Mouse (Mus musculus) forelimb bud, embryonic 11.5 days (tissue): Measurements from ENCODE around the gene Tpgs1.
A peak's percentile ranks its signal among the peaks of the same experiment; 100 is the strongest.
"Not testable (repeated sequence)": the region's sequence is repeated elsewhere in the genome, so short reads cannot be mapped to it uniquely, and the experiment has no call there.

Source experiments
- DNase-seq: peaks from one replicate; pipeline ENCODE4 v3.0.0-alpha.2; 2012; ENCODE audit warnings: low read depth, low spot score

The Tpgs1 gene

GRCm38 (mm10) chr10:79691986-79692548 is 22.9 kb downstream of the Tpgs1 start:
- DNase-seq, result no peak

GRCm38 (mm10) chr10:79693580-79694378 is 24.6 kb downstream of the Tpgs1 start:
- DNase-seq, result no peak

DNA sequence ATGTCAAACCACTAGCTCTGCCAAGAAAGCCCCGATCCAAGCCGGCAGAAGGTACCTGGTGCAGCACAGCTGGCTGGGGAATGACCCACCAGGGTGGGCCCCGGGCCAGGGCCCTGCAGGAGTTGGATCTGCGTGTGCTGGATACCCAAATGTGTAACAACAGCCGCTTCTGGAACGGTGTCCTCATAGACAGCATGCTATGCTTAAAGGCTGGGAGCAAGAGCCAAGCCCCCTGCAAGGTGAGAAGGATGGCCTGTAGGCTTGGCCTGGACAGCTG is 25.1 kb downstream of the Tpgs1 start:
- no peak for DNase-seq

DNA sequence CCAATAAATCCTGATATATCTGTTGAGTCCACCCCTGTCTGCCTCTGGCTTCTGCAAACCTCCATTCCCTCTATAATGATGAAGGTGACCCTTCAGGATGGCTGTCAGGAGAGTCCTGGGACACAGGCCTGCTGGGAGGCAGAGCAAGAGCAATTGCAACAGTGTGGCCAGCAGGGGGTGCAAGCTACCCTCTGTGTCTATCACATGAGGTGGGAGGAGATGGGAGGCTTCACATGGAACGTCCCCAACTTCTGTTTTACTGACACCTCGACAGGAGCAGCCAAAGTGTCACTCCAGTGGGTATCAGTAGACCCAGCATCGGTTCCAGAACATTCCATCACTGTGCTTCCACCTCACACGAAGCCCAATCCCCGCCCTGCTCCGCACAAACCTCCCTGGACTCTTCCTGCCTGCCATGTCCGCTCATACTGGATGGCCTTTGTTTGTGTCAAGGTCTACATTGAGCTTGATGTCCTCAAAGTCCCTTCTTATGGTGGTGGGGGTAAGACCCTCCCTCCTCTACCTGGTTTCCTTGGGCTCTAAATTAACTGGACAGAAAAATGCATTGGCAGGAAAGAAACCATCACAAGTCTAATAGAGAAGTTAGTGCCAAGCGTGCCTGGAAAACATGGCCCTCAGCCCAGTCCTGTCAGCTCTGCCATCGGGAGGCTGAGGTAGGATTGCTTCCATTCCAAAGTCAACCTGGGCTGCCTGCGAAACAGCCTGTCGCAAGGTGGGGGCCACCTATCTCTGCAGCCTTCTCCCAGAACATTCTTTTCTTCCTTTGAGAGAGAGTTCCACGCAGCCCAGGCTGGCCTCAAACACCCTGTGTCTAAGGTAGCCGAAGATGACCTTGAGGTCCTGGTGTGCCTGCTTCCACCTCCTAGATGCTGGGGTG is 26.3 kb downstream of the Tpgs1 start:
- peak; percentile 56 for DNase-seq

DNA sequence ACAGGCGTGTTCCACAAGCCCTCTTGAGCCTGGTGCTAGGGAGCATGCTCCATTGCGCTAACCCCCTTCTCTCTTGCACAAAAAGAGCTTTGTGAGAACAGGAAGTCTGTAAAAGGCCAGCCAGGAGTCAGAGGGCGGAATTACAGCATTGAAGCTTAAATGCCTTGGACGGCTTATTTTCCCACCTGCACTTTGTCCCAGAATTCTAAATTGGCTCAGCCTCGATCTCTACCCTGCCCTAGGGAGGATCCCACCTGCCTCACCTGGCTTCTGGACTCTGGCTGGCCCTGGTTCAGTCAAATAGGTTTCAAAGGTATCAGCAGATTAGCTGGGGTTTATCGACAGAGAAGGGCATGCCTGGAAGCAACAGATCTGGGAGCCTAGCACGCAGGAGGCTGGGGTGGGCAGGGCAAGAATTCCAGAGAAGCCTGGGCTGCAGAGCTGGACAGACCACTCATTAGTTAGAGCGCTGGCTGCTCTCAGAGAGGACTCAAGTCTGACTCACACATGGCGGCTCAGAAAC is 27.0 kb downstream of the Tpgs1 start:
- DNase-seq, result no peak

- DNase-seq, result no peak
Measured at GRCm38 (mm10) chr10:79697916-79698315, 28.7 kb downstream of the Tpgs1 start.

- DNase-seq, result no peak
Measured at GRCm38 (mm10) chr10:79698459-79698858, 29.3 kb downstream of the Tpgs1 start.

GRCm38 (mm10) chr10:79700676-79701075 is 31.5 kb downstream of the Tpgs1 start:
- DNase-seq, result no peak

GRCm38 (mm10) chr10:79701443-79702129 is 32.4 kb downstream of the Tpgs1 start:
- DNase-seq, result no peak

DNA sequence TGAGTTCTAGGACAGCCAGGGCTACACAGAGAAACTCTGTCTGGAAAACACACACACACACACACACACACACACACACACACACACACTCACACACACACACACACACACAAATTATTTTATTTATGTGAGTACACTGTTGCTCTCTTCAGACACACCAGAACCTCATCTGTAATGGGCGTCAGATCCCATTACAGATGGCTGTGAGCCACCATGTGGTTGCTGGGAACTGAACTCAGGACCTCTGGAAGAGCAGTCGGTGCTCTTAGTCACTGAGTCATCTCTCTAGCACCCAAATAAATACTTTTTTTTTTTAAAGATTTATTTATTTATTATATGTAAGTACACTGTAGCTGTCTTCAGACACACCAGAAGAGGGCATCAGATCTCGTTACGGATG is 33.8 kb downstream of the Tpgs1 start:
- DNase-seq, result not testable (repeated sequence)

DNA sequence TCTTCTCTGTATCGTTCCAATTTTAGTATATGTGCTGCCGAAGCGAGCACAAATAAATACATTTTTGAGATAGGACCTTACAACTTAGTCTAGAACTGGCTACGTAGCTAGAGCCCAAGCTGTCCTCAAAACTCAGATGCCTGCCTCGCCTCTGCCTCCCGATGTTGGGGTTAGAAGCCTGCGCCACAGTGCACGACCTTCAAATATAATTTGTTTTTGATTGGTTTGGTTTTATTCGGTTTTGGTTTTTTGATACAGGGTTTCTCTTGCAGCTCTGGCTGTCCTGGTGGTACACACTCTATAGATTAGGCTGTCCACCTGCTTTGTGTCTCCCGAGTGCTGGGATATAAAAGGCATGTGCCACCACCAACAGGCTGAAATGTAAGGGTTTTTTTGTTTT is 34.4 kb downstream of the Tpgs1 start:
- no peak for DNase-seq

GRCm38 (mm10) chr10:79704065-79704969 is 35.1 kb downstream of the Tpgs1 start, which contains the start of gene Bsg:
Bsg (plus strand) TSS chr10:79704491.
- DNase-seq, result peak; percentile 99

DNA sequence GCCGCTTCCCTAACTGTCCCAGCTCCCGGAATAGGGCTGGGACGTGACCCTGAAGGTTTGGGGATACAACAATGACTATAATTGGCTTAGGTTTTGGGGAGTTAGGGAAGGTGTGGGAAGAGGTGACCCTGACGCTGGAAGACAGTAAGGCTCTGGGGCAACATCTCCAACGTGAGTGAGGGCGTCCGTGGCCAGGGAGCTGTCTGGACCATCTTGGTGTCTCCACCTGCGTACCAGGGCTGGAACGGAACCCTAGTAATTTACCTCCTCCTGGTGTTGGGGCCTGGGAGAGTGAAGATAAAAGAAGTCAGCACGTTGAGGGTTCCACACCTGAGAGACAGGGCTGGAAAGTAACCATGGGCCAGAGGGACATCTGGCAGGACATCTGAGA is 35.8 kb downstream of the Tpgs1 start:
- DNase-seq, result no peak

GRCm38 (mm10) chr10:79705951-79706350 is 36.8 kb downstream of the Tpgs1 start:
- DNase-seq, result no peak

GRCm38 (mm10) chr10:79706406-79707094 is 37.4 kb downstream of the Tpgs1 start:
- DNase-seq, result no peak

DNA sequence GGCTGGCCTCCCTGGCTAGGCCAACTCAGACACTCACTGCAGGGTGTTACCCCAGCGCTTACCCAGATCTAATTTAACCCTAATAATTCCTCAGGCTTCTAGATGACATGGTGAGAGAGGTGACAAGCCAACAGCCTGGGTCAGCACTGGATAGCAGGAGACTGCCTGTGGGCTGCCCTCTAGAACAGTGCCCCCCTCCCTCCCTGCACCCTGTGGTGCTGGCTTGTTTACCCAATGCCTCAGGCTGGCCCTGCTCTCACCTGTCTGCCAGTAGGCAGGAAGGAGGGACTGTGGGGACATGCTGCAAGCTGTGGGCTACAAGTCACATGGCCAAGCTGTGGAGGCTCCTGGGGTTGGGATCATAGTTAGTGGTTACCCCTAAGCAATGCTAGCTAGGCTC is 38.0 kb downstream of the Tpgs1 start:
- no peak for DNase-seq

GRCm38 (mm10) chr10:79707759-79708158 is 38.6 kb downstream of the Tpgs1 start:
- DNase-seq, result no peak

DNA sequence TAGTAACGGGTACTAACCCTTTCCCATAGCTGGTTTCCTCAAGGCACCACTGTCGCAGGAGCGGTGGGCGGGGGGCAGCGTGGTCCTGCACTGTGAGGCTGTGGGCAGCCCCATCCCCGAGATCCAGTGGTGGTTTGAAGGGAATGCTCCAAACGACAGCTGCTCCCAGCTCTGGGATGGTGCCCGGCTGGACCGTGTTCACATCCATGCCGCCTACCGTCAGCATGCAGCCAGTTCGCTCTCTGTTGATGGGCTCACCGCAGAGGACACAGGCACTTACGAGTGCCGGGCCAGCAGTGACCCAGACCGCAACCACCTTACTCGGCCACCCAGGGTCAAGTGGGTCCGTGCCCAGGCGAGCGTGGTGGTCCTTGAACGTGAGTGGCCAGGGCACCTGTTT is 39.5 kb downstream of the Tpgs1 start:
- no peak for DNase-seq

GRCm38 (mm10) chr10:79709307-79709706 is 40.1 kb downstream of the Tpgs1 start:
- DNase-seq, result no peak

DNA sequence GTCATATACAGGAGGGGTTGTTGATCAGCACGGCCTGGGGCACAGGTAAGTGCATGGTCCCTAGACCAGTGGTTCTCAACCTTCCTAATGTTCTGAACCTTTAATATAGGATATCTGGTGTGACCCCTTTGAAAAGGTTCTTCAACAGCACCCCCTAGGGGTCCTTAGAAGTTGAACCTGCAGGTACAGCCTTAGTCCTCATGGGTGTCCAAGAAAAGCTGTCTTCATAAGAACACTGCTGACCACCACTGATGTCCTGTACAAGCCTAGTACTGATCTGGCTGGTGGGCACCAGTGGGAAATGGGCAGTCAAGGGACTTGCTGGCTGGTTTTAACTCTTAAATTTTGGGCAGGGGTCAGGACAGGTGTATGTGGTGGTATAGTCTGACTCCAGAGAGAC is 42.9 kb downstream of the Tpgs1 start:
- no peak for DNase-seq
